Mouse (Mus musculus) ES-CJ7 (cell line): ENCODE results near the gene Smc4.
A peak's percentile ranks its signal among the peaks of the same experiment; 100 is the strongest.
"Not testable (repeated sequence)": the region's sequence is repeated elsewhere in the genome, so short reads cannot be mapped to it uniquely, and the experiment has no call there.

Experiments
- DNase-seq: peaks from one replicate; pipeline ENCODE4 v3.0.0; 2011; ENCODE audit warnings: low read depth, low spot score

Smc4 gene

GRCm38 (mm10) chr3:69017181-69017580, 12.6 kb downstream of the Smc4 start:
- no peak for DNase-seq

GRCm38 (mm10) chr3:69018635-69019034, 14.1 kb downstream of the Smc4 start:
- DNase-seq, result not testable (repeated sequence)

- DNase-seq, result peak; percentile 66
These were observed 15.7 kb downstream of the Smc4 start for GRCm38 (mm10) chr3:69020285-69020684.

- no peak for DNase-seq
These were observed 16.2 kb downstream of the Smc4 start for GRCm38 (mm10) chr3:69020764-69021163.

GRCm38 (mm10) chr3:69026133-69026783, 21.7 kb downstream of the Smc4 start:
- DNase-seq, result no peak

- no peak for DNase-seq
These were observed 35.6 kb downstream of the Smc4 start for GRCm38 (mm10) chr3:69040105-69040504.

- DNase-seq, result no peak
These were observed 36.8 kb downstream of the Smc4 start for GRCm38 (mm10) chr3:69041298-69041697.

GRCm38 (mm10) chr3:69044167-69044591, 39.6 kb downstream of the Smc4 start:
- DNase-seq, result peak; percentile 61

- peak; percentile 96 for DNase-seq
These were observed 40.3 kb downstream of the Smc4 start, which contains the start of gene Trim59 for GRCm38 (mm10) chr3:69044645-69045399. TSS of gene Trim59 (minus strand) at chr3:69044755.

- no peak for DNase-seq
These were observed 40.8 kb downstream of the Smc4 start for GRCm38 (mm10) chr3:69045400-69045703.

GRCm38 (mm10) chr3:69045750-69046149, 41.2 kb downstream of the Smc4 start:
- DNase-seq, result peak; percentile 29

GRCm38 (mm10) chr3:69046509-69046908, 42.0 kb downstream of the Smc4 start:
- peak; percentile 23 for DNase-seq

- DNase-seq, result no peak
These were observed 43.1 kb downstream of the Smc4 start for GRCm38 (mm10) chr3:69047684-69048083.

GRCm38 (mm10) chr3:69049011-69049410, 44.5 kb downstream of the Smc4 start:
- no peak for DNase-seq

- no peak for DNase-seq
These were observed 47.4 kb downstream of the Smc4 start for GRCm38 (mm10) chr3:69051894-69052293.

GRCm38 (mm10) chr3:69054760-69055432, 50.4 kb downstream of the Smc4 start:
- no peak for DNase-seq

GRCm38 (mm10) chr3:69055871-69056270, 51.3 kb downstream of the Smc4 start:
- no peak for DNase-seq

- no peak for DNase-seq
These were observed 56.1 kb downstream of the Smc4 start for GRCm38 (mm10) chr3:69060672-69061071.

GRCm38 (mm10) chr3:69062764-69063163, 58.2 kb downstream of the Smc4 start:
- no peak for DNase-seq

GRCm38 (mm10) chr3:69064005-69064404, 59.5 kb downstream of the Smc4 start:
- peak; percentile 28 for DNase-seq
